ENCODE assay signal across 23 mouse cellular contexts in genomic region chr14:73874337-73874736, GRCm38 (mm10).
A peak's percentile ranks its signal among the peaks of the same experiment; 100 is the strongest.
DNase-seq lines count a peak whose midpoint lies in the region; ATAC-seq and TF ChIP-seq lines count a peak whose summit lies in the region.
"Had no signal": no experiment of that assay in that cellular context is flagged by ENCODE, and none has a peak within 500 bp of the region (broad histone marks: within the 10 kb centered on the region; RNA-seq: fewer than 3 reads in every experiment).

No protein-coding gene starts in this region.

- no peak overlapping the region for H3K27ac ChIP-seq in kidney, embryonic 15.5 days
- no peak overlapping the region for H3K27ac ChIP-seq in kidney, postnatal 0 days
- H3K27ac ChIP-seq in CH12.LX (ENCODE audit: insufficient read depth, low read depth), result no peak overlapping the region
- H3K27ac ChIP-seq: embryonic facial prominence, embryonic 10.5 days; embryonic facial prominence, embryonic 12.5 days; forebrain, embryonic 13.5 days; forebrain, embryonic 15.5 days had no signal

- no peak overlapping the region for H3K4me2 ChIP-seq in kidney, embryonic 15.5 days
- H3K4me2 ChIP-seq in kidney, postnatal 0 days (ENCODE audit: low read length), result no peak overlapping the region
- H3K4me2 ChIP-seq in CH12.LX (ENCODE audit: insufficient read depth, low read depth, poor library complexity, severe bottlenecking), result no peak overlapping the region
- H3K4me2 ChIP-seq: embryonic facial prominence, embryonic 12.5 days; forebrain, embryonic 13.5 days; forebrain, embryonic 15.5 days had no signal

- no peak overlapping the region for H3K9ac ChIP-seq in kidney, embryonic 15.5 days
- no peak overlapping the region for H3K9ac ChIP-seq in kidney, postnatal 0 days (ENCODE audit: low read depth, low read length)
- no peak overlapping the region for H3K9ac ChIP-seq in CH12.LX (ENCODE audit: insufficient read depth, low read depth)
- H3K9ac ChIP-seq: embryonic facial prominence, embryonic 12.5 days; forebrain, embryonic 13.5 days; forebrain, embryonic 15.5 days; forebrain, postnatal 0 days had no signal

- dilution Hi-C loops in CH12.LX (cut with MboI; ENCODE audit: extremely low pct_ligation_motif_present, extremely low pct_unique_long_range_greater_than_20kb, low sequenced_read_pairs), result no loop called here

- in situ Hi-C loops in CH12.LX (cut with MboI; ENCODE audit: low pct_ligation_motif_present, low pct_unique_long_range_greater_than_20kb, low sequenced_read_pairs), result no loop called here

- H3K4me1 ChIP-seq in kidney, embryonic 15.5 days, result no peaks in the 10 kb centered on the region
- no peaks in the 10 kb centered on the region for H3K4me1 ChIP-seq in kidney, postnatal 0 days (replicated peaks; ENCODE audit: insufficient read depth, low read length)
- H3K4me1 ChIP-seq in CH12.LX (ENCODE audit: control insufficient read depth in 1 of 2, insufficient read depth in 2 of 2), result peaks cover 11 to 58% of the 10 kb centered on the region in 2 experiments; a peak in 3 of 4 replicates
- H3K4me1 ChIP-seq: embryonic facial prominence, embryonic 10.5 days; embryonic facial prominence, embryonic 12.5 days; forebrain, embryonic 13.5 days; forebrain, embryonic 15.5 days had no signal

- TF ChIP-seq POLR2A in CH12.LX (IDR thresholded peaks at IDR 0.05; ENCODE audit: low read depth, low read length), result no peak

- no peaks in the 10 kb centered on the region for H3K36me3 ChIP-seq in kidney, embryonic 15.5 days
- no peaks in the 10 kb centered on the region for H3K36me3 ChIP-seq in kidney, postnatal 0 days (ENCODE audit: insufficient read depth, low read length)
- no peaks in the 10 kb centered on the region for H3K36me3 ChIP-seq in CH12.LX (replicated peaks in 1 of 2; ENCODE audit: control insufficient read depth in 1 of 2, insufficient read depth in 1 of 2, low read length in 1 of 2)
- H3K36me3 ChIP-seq: embryonic facial prominence, embryonic 10.5 days; embryonic facial prominence, embryonic 12.5 days; forebrain, embryonic 15.5 days had no signal

- TF ChIP-seq EP300 in CH12.LX (IDR thresholded peaks at IDR 0.05; ENCODE audit: low read length), result 0 out of 2 replicates have a peak, but pooled peaks have one; percentile 45

- H3K79me2 ChIP-seq in CH12.LX (replicated peaks; ENCODE audit: control insufficient read depth, extremely low read depth, insufficient read depth, poor library complexity, severe bottlenecking), result no peaks in the 10 kb centered on the region

- 0 out of 2 replicates have a peak, but pooled peaks have one; percentile 56 for ATAC-seq in kidney, embryonic 15.5 days (replicated peaks; ENCODE audit: low FRiP score)
- ATAC-seq in kidney, postnatal 0 days (replicated peaks; ENCODE audit: low FRiP score, low read depth), result peak; percentile 54; the same call in 1 of the 2 replicates
- ATAC-seq: CD4-positive, CD25-positive, alpha-beta regulatory T cell, adult 4 months; forebrain, embryonic 13.5 days; forebrain, embryonic 15.5 days; forebrain, postnatal 0 days had no signal

- H3K27me3 ChIP-seq in kidney, embryonic 15.5 days, result no peaks in the 10 kb centered on the region
- H3K27me3 ChIP-seq in kidney, postnatal 0 days (ENCODE audit: insufficient read depth, low read length), result no peaks in the 10 kb centered on the region
- no peaks in the 10 kb centered on the region for H3K27me3 ChIP-seq in CH12.LX (replicated peaks)
- H3K27me3 ChIP-seq: embryonic facial prominence, embryonic 12.5 days; forebrain, embryonic 13.5 days; forebrain, embryonic 15.5 days had no signal

- H3K9me3 ChIP-seq in kidney, embryonic 15.5 days (replicated peaks), result no peaks in the 10 kb centered on the region
- H3K9me3 ChIP-seq in kidney, postnatal 0 days (replicated peaks; ENCODE audit: low read length), result no peaks in the 10 kb centered on the region
- no peaks in the 10 kb centered on the region for H3K9me3 ChIP-seq in CH12.LX (replicated peaks; ENCODE audit: low read length)
- H3K9me3 ChIP-seq: embryonic facial prominence, embryonic 10.5 days; embryonic facial prominence, embryonic 12.5 days; forebrain, embryonic 13.5 days; forebrain, embryonic 15.5 days had no signal

- TF ChIP-seq RAD21 in CH12.LX (IDR thresholded peaks at IDR 0.05; ENCODE audit: low read depth, low read length), result no peak

- no peak overlapping the region for H3K4me3 ChIP-seq in kidney, embryonic 15.5 days (replicated peaks)
- H3K4me3 ChIP-seq in kidney, postnatal 0 days (replicated peaks; ENCODE audit: low read depth, low read length), result no peak overlapping the region
- no peak overlapping the region for H3K4me3 ChIP-seq in CH12.LX (replicated peaks in 1 of 3; ENCODE audit: low read depth in 2 of 3, low read length in 2 of 3, poor library complexity in 1 of 3)
- H3K4me3 ChIP-seq: embryonic facial prominence, embryonic 10.5 days; embryonic facial prominence, embryonic 12.5 days; forebrain, embryonic 13.5 days; forebrain, embryonic 15.5 days had no signal

- no peak for DNase-seq in kidney, adult 11 months
- peak; percentile 54 for DNase-seq in kidney, postnatal 0 days (ENCODE audit: low spot score)
- DNase-seq in kidney, adult 8-10 months, result no peak
- peak; percentile 82 for DNase-seq in A20 (ENCODE audit: low read depth, low spot score)
- peak; percentile 59 for DNase-seq in CH12.LX (ENCODE audit: extremely low read depth)
- no peak for DNase-seq in testis, postnatal 14 days (ENCODE audit: low spot score)
- DNase-seq in gastrocnemius, postnatal 4 days (ENCODE audit: low spot score in 2 of 2), result no peak
- DNase-seq: adrenal gland, adult 2 months; adrenal gland, postnatal 10 days; adrenal gland, postnatal 25 days; B cell, adult 2 months; cerebellum, adult 11 months; cerebellum, adult 2 months; cerebellum, adult 9-10 months; cerebellum, postnatal 10 days; cerebellum, postnatal 25 days; forebrain, postnatal 0 days had no signal

- TF ChIP-seq CTCF in kidney, postnatal 0 days (IDR thresholded peaks at IDR 0.05; ENCODE audit: low read depth), result no peak
- TF ChIP-seq CTCF in CH12.LX (conservative IDR thresholded peaks at IDR 0.05 in 1 of 2, IDR thresholded peaks at IDR 0.05 in 1 of 2; ENCODE audit: low read depth in 2 of 2, low read length in 2 of 2), result no peak

TF ChIP-seq in CH12.LX, 34 proteins besides CTCF, POLR2A, EP300 and RAD21:
- TF ChIP-seq HCFC1 (IDR thresholded peaks at IDR 0.05; ENCODE audit: low read depth, low read length) (no peak), JUND (conservative IDR thresholded peaks at IDR 0.05; ENCODE audit: low read depth, low read length) (no peak), IRF4 (IDR thresholded peaks at IDR 0.05; ENCODE audit: low read depth, low read length) (0 out of 2 replicates have a peak, but pooled peaks have one; percentile 29), JUN (IDR thresholded peaks at IDR 0.05; ENCODE audit: insufficient read depth, low read depth, low read length) (no peak), NRF1 (IDR thresholded peaks at IDR 0.05; ENCODE audit: low read depth, low read length) (no peak), POLR2AphosphoS2 (IDR thresholded peaks at IDR 0.05; ENCODE audit: low read depth, low read length) (no peak), BHLHE40 (IDR thresholded peaks at IDR 0.05; ENCODE audit: low read depth, low read length) (peak; percentile 60), ETS1 (conservative IDR thresholded peaks at IDR 0.05; ENCODE audit: low read depth, low read length) (peak; percentile 62), CHD2 (IDR thresholded peaks at IDR 0.05; ENCODE audit: low read length) (no peak), MEF2A (IDR thresholded peaks at IDR 0.05; ENCODE audit: borderline replicate concordance, low read depth, low read length) (no peak), SMC3 (IDR thresholded peaks at IDR 0.05; ENCODE audit: low read depth, low read length) (no peak), ZNF384 (IDR thresholded peaks at IDR 0.05; ENCODE audit: low read depth, low read length) (no peak), USF1 (IDR thresholded peaks at IDR 0.05; ENCODE audit: low read depth, low read length) (no peak), TCF12 (IDR thresholded peaks at IDR 0.05; ENCODE audit: low read depth, low read length) (no peak), ZC3H11A (IDR thresholded peaks at IDR 0.05; ENCODE audit: low read depth, low read length) (no peak), TBP (conservative IDR thresholded peaks at IDR 0.05; ENCODE audit: low read depth, low read length) (no peak), MAZ (IDR thresholded peaks at IDR 0.05; ENCODE audit: low read depth, low read length) (no peak), ZKSCAN1 (IDR thresholded peaks at IDR 0.05; ENCODE audit: borderline replicate concordance, low read depth, low read length) (no peak), SIN3A (IDR thresholded peaks at IDR 0.05; ENCODE audit: low read length) (no peak), RCOR1 (conservative IDR thresholded peaks at IDR 0.05; ENCODE audit: low read depth, low read length) (no peak), NELFE (IDR thresholded peaks at IDR 0.05; ENCODE audit: low read depth, low read length) (no peak), ZMIZ1 (IDR thresholded peaks at IDR 0.05; ENCODE audit: low read depth, low read length) (no peak), MYC (IDR thresholded peaks at IDR 0.05; ENCODE audit: low read depth, low read length) (0 out of 2 replicates have a peak, but pooled peaks have one; percentile 58), MAX (IDR thresholded peaks at IDR 0.05; ENCODE audit: low read length) (peak; percentile 36; the same call in 1 of the 2 replicates), GABPA (IDR thresholded peaks at IDR 0.05; ENCODE audit: insufficient replicate concordance, low read depth, low read length) (no peak), MXI1 (IDR thresholded peaks at IDR 0.05; ENCODE audit: low read depth, low read length) (no peak), ELF1 (IDR thresholded peaks at IDR 0.05; ENCODE audit: low read depth, low read length) (no peak), PAX5 (IDR thresholded peaks at IDR 0.05; ENCODE audit: low read length) (no peak), USF2 (conservative IDR thresholded peaks at IDR 0.05; ENCODE audit: low read depth, low read length) (no peak), UBTF (IDR thresholded peaks at IDR 0.05; ENCODE audit: low read depth, low read length) (no peak), CHD1 (IDR thresholded peaks at IDR 0.05; ENCODE audit: low read depth, low read length) (no peak), MAFK (IDR thresholded peaks at IDR 0.05; ENCODE audit: insufficient replicate concordance, low read length) (0 out of 2 replicates have a peak, but pooled peaks have one; percentile 17)

Comparison
In these comparisons a context has a peak if more than half of its experiments do, and no peak if none do; other contexts are left out.
1. DNase-seq: peak in kidney, postnatal 0 days (single experiment), A20 (single experiment) and CH12.LX (single experiment); none in kidney, adult 11 months (single experiment), kidney, adult 8-10 months (0 of 2), testis, postnatal 14 days (single experiment) and gastrocnemius, postnatal 4 days (0 of 2).